Mouse (Mus musculus) gastrocnemius, adult 8-10 months (tissue): ENCODE results near the gene Ppa1. TPM values are rescaled to one million over a fixed set of nuclear protein-coding genes. Genes with fewer than 3 reads are reported as not detected.
A peak's percentile ranks its signal among the peaks of the same experiment; 100 is the strongest.

Source experiments
- DNase-seq, 2 experiments: peaks; one replicate each; pipeline ENCODE4 v3.0.0; 2022; ENCODE audit warnings: low spot score in 2 of 2
- total RNA-seq, 4 experiments: library from RNA; stranded (reverse); gene quantifications; 2 replicates each; pipeline ENCODE4 v1.2.4; 2022

Gene Ppa1
- total RNA-seq, 4 experiments from 2014 or later, result 52.1 to 64.3 (median 60.7) TPM

DNA sequence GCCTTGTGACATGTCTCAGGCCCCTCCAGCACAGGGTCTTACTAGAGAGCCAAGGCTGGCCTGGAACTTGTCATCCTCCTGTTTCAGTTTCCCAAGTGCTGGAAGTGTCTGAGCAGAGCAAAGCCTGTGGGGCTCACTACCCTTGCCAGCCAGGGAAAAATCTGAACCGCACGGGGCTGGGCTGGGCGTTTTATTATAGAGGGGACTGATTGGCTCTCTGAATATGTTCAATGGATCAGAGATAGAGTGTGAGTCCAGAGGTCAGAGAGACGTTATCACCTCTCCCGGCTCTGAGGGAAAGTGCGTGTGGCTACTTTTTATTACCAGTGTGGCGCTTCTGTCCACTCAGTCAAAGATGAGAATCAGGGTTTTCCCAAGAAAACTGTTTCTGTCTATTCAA is 1.8 kb upstream of the Ppa1 start:
- DNase-seq, result no peak

- DNase-seq, result no peak
Observed at GRCm38 (mm10) chr10:61648737-61649645, 639 bp downstream of the Ppa1 start.

GRCm38 (mm10) chr10:61654105-61654504 is 5.8 kb downstream of the Ppa1 start:
- no peak for DNase-seq

- DNase-seq, result no peak
Observed at GRCm38 (mm10) chr10:61654691-61655090, 6.3 kb downstream of the Ppa1 start.

GRCm38 (mm10) chr10:61655188-61655587 is 6.8 kb downstream of the Ppa1 start:
- no peak for DNase-seq

DNA sequence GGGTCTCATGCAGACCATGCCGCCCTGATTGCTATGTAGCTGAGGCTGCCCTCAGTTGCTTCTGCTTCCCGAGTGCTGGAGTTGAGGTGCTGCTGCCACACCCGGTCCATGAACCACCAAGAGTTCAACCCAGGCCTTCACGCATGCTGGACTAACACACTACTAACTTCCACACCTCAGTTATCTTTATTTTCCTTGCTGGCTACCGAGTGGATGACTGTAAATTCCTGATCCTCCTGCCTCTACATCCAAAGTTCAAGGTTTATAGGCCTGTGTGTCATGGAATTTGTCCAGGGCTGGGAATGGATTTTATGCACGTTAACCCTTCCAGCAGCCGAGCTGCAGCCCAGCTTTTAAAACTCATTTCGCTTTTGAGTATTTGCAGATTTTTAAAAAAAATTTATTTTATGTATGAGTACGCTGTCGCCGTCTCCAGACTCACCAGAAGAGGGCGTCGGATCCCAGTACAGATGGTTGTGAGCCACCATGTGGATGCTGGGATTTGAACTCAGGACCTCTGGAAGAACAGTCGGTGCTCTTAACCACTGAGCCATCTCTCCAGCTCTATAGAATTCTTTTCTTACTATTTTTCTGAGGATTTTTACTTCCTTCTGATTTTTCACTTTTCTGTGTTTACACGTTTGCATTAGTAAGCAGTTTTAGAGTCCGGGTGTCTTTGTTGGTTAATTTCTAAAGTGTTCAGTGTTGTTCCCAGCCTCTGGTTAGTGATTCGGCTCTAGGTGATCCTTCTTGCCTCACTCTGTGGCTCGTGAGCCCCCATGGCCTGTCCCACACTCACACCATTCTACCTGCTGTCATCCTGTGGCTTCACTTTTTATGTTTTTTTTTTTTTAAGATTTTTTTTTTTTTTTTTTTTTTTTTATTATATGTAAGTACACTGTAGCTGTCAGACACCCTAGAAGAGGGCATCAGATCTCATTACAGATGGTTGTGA is 8.9 kb downstream of the Ppa1 start:
- no peak for DNase-seq

- DNase-seq, result no peak
Observed at GRCm38 (mm10) chr10:61657985-61658384, 9.6 kb downstream of the Ppa1 start.

DNA sequence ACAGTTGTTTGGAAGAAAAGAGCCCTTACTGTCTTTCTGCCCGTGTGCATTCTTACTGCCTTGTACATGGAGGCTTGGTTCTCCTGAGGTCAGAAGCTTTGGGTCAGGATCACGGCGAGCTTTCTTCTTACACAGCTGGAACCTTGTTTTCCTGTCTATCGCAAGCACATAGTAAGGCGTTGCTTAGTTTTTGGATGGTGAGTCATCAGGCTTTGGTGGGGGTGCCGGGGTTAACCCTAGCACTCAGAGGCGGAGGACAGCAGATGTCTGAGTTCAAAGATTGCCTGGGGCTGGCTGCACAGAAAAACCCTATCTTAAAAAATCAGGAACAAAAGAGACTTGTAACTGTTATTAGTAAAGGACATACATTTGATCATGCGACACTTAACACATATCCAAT is 13.5 kb downstream of the Ppa1 start:
- DNase-seq, result no peak

GRCm38 (mm10) chr10:61662391-61662988 is 14.1 kb downstream of the Ppa1 start:
- DNase-seq, result no peak

- no peak for DNase-seq
Observed at GRCm38 (mm10) chr10:61665111-61665510, 16.8 kb downstream of the Ppa1 start.

DNA sequence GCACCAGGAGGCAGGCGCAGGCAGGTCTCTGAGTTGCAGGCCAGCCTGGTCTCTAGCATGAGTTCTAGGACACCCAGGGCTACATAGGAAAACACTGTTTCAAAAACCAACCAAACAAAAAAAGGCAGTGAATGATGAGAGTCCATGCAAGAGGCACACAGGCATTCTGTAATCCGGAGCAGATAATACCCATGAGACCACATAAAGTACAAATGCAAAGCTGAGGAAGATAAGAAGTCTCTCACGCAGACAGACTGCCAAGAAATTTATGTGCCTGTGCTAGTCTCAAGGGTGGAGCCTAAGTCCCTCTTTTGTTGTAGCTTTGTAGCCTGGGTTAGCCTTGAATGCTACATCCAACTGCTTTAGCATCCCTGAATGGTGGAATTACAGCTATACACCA is 17.3 kb downstream of the Ppa1 start:
- DNase-seq, result no peak

DNA sequence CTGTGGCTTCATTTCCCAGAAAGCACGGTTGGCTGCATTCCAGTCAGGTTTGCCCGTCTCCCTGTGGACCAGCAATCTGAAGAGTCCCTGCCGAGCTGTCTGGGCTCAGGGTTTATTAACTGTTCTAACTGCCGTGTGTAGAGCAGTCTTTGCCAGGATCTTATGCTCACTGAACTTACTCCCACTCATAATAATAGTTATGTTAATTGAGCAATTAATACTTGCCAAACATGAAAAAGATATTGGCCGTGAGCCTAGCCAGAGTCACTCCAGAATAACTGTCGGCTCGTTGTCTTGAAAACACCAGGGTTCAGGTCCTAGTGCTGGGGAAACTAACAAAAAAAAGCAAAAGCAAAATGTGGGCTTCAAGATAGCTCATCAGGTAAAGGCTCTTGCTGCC is 20.9 kb downstream of the Ppa1 start:
- DNase-seq, result no peak

DNA sequence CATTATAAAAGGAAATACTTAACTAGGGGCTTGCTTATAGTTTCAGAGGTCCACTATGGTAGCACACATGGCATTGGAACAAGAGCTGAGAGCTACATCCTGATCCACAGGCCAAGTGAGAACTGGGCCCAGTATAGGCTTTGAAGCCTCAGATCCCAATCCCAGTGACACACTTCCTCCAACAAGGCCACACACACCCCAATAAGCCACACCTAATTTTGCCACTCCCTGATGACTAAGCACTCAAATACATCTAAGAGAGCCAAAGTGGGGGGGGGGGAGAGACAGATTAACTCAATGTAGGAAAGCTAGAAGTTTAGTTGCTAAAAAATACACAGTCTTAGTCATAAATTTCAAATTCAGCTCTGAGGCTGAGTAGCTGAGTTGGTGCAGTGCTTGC is 21.5 kb downstream of the Ppa1 start:
- DNase-seq, result no peak

DNA sequence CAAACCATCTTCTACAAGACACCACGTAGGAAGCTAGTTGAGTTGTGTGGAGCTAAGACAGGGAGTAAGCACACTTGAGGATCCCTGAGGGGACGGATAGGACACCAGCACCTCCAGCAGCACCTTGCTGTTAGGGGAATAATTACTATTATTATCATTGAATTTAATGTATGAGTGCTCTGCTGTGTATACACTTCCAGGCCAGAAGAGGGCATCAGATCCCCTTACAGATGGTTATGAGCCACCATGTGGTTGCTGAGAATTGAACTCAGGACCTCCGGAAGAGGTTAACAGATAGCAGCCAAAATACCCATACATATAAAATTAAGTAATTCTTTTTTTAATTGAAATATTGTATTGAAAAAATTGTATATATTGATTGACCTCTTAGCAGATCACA is 22.4 kb downstream of the Ppa1 start:
- no peak for DNase-seq

DNA sequence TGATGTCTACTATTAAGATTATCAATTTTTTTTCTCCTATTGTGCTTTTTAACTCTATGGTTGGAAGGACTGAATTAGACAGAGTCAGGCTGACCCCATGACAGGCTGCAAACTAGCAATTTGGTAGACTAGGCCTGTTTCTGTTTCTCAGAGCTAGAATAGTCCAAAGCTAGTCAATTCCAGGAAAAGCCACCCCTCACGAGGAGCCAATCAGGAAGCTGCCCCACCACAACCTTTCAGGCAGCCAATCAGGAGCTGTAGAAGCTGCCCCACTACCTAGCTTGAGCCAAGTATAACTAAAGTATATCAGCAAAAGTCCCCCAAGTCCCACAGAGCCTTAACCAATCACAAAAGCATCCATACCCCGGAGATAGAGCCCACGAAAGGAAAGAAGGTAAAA is 27.6 kb downstream of the Ppa1 start:
- no peak for DNase-seq

DNA sequence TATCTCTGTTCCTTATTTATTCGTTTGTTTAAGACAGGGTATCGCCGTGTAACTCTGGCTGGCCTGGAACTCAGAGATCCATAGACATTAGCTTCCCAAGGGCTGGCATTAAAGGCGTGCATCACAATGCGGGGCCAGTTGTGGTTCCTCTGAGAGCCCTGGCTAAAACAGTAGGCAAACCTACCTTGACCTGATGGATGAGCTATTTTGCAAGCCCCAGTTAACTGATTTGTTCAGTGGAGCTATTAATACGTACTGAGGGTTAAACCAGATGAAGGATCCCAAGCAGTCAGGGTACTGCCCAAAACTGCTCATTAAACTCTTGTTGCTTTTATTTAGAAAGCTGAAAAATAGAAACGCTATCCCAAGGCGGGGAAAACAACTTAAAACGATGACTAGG is 31.2 kb downstream of the Ppa1 start:
- no peak for DNase-seq

- peak; percentile 97 to 98 for DNase-seq
Observed at GRCm38 (mm10) chr10:61680015-61680913, 31.9 kb downstream of the Ppa1 start, which contains the start of gene Sar1a. Gene Sar1a, plus strand, starts transcription at chr10:61680299.

- peak; percentile 23 to 37 for DNase-seq
Observed at GRCm38 (mm10) chr10:61689405-61689804, 41.1 kb downstream of the Ppa1 start.

- no peak for DNase-seq
Observed at GRCm38 (mm10) chr10:61693563-61693962, 45.2 kb downstream of the Ppa1 start.

DNA sequence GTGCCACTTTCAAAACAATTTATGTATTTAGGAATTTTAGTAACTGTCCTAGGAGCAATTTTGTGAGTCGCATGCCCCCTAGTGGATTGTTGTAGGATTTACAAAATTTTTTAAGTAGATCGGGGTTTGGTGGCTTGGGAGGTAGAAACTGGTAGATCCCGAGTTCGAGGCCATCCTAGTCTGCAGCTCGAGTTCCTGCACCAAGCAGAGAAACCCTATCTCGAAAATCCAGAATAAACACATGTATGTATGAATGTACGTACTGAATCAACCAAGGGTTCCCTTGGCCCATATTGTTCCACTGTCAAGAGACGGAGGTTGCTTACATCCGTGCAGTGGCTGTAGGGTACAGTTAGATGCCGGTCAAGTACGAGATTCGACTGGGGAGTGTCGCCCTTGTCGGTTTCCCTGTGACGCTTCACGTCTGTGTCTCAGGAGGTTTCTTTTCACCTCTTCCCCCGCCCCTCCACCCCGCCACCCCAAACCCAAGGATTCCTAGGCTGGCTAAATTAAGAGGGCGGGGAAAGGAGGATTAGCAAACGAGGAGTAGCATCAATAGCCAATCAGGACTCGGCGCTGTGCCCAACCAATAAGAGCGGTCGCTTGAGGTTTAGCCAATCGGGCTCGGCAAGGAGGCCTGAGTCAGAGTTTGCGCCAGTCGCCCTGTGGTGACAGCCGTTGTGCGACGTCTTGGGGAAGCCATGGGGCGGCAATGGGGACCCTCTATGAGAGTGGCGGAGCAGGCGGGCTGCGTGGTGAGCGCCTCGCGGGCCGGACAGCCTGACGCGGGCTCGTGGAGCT is 46.7 kb downstream of the Ppa1 start, which contains the start of gene Tysnd1:
TSS of gene Tysnd1 (plus strand) at position 645 of the 801 bp plus-strand sequence.
- peak; percentile 86 to 91 for DNase-seq
